Mouse (Mus musculus) brain, embryonic 18.5 days (tissue): ENCODE measurements at regions not wholly inside any gene's neighbourhood (a gene's known extent, or its start where the extent isn't known, plus 50 kb on each side); places are given as distances from the start of the nearest gene placed in this dataset.
A peak's percentile ranks its signal among the peaks of the same experiment; 100 is the strongest.

Experiments used
- DNase-seq: peaks from one replicate; pipeline ENCODE4 v3.0.0-alpha.2; 2012; ENCODE audit warnings: low read depth, low spot score

- DNase-seq, result no peak
These were observed 408.0 kb downstream of the Prr30 start for GRCm38 (mm10) chr14:100792094-100792493.

- DNase-seq, result no peak
These were observed 418.2 kb downstream of the Prr30 start for GRCm38 (mm10) chr14:100781882-100782281.

GRCm38 (mm10) chr14:100753951-100754350 is 446.2 kb downstream of the Prr30 start:
- no peak for DNase-seq

DNA sequence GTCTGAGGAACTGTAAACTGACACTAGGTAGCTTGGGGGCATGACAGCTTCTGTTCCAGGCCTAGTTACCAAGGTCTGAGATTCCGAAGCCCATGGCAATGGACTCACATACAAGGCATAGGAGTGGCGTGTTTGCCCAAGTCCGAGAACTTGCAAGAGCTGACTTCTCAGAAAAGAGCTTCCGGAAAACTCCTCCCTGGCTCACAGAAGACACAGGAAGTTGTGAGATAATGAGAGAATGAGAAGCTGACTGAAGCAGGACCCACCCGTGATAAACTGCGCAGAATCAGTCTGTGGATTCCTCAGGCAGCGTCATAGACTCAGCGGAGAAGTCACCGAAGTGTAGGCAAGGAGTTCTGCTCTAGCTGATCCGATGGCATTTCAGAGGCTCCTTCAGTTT is 447.4 kb downstream of the Prr30 start:
- no peak for DNase-seq

- DNase-seq, result peak; percentile 63
These were observed 450.2 kb downstream of the Prr30 start for GRCm38 (mm10) chr14:100749737-100750541.

GRCm38 (mm10) chr14:100735276-100735675 is 450.8 kb upstream of the Klf12 start:
- no peak for DNase-seq

- no peak for DNase-seq
These were observed 444.0 kb upstream of the Klf12 start for GRCm38 (mm10) chr14:100728433-100728832.

- DNase-seq, result no peak
These were observed 443.2 kb upstream of the Klf12 start for GRCm38 (mm10) chr14:100727701-100728100.

DNA sequence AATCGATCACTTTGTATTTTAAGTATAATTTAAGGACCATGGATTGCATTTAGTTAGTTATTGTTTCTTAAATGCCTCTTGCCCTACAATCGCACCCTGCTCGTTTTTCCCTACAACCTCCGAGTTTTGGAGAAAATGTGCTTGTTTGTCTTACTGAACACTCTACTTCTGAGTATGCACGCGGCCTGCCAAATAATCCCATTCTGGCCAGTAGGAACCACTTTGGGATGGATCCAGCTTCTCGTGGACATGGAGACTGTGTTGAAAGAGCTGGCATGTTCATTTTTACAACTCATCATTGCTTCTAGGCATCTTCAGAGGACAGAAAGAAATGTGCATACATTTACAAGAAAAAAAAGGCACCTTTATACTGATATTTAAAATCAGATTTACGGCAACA is 440.5 kb upstream of the Klf12 start:
- no peak for DNase-seq

DNA sequence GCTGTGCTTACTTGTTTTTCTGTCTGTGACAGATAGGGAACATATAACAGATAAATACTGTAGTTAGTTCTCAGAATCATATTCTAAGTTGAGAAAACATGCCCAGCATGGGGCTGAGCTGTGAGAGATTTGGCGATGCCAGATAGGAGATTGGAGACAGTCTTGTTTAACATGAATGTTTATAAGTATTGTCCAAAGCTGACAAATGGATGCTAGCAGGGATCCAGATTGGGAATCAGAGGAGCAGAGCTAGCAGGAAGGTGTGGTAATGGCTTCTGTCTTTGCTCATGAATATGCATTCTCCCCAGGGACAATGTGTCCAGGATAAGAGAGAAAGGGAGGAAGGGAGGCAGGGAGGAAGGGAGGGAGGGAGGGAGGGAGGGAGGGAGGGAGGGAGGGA is 436.2 kb upstream of the Klf12 start:
- no peak for DNase-seq

GRCm38 (mm10) chr14:100714952-100715351 is 430.5 kb upstream of the Klf12 start:
- DNase-seq, result no peak

DNA sequence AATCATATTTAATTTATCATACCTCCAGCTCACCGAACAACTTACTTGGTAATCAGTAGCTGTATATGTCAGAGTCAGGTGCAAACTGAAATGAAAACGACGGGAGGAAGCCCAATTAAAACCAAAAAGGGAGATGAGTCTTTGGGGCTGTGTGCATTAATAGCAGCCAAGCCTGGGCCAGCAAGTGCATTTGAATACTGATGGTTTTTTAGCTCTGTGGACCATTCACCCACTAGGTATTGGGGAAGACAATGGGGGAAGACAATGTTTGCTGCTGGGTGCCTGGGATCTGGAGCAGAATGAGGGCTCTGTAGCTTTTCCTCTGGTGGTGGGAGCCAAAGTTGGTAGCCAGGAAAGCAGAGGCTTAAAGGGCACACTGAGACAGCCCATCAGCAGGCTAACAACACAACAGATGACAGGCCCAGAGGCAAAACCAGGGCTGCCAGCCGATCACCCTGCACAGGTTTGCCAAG is 429.6 kb upstream of the Klf12 start:
- no peak for DNase-seq

- no peak for DNase-seq
These were observed 429.1 kb upstream of the Klf12 start for GRCm38 (mm10) chr14:100713592-100713991.

- no peak for DNase-seq
These were observed 381.0 kb upstream of the Klf12 start for GRCm38 (mm10) chr14:100665361-100665955.

GRCm38 (mm10) chr14:100664180-100664579 is 379.7 kb upstream of the Klf12 start:
- no peak for DNase-seq

DNA sequence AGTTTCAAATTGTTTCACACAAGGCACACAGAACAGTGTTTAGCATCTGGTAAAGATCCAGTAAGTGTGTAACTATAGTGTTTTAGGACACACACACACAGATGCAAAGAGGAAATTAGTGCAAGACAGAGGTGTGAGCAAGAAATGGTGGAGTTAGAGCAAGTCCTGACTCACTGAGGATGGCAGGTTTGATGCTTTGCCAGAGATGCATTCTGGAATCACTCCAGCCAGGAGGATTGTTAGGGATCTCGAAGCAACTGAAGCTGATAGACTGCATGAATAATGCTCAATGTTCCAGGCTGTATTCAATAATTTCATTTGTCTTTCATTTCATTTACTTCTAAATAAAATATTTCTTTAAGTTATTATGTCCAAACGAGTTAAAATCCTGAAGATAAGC is 357.6 kb upstream of the Klf12 start:
- DNase-seq, result no peak

DNA sequence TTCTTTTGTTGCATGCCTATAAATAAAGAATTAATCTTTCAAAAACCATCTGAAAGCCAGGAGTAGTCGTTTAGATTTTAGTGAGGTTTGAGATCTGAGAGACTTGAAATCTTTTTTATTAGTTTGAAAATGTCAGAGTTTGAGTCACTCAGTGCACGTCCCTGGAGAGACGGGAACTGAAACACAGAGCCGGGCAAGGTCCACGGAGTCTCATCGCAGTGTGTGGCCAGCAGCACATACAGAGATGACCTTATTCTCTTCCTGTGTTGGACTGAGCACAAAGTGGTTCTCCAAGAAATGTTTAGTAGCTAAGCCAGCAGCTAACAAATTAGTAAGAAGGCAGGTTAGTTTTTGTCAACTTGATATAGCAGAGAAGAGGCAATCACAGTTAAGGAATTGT is 350.0 kb upstream of the Klf12 start:
- DNase-seq, result no peak

- no peak for DNase-seq
These were observed 347.2 kb upstream of the Klf12 start for GRCm38 (mm10) chr14:100631676-100632075.

DNA sequence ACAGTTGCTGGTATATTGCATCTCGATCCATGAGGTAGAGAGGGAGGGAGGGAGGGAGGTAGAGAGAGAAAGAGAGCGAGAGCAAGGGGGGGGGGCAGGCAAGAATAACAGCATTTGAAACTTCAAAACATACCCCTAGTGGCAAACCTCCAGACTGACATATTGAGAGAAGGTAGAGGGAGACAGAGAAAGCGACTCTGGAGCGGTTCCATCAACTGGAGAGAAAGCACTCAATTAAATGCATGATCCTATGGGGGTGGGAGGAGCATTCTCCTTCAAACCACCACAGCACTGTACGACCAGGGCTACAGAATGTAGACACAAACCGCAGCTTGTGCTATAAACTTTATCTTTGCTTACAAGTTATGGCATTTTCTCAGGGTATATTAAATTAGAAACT is 345.7 kb upstream of the Klf12 start:
- DNase-seq, result no peak

DNA sequence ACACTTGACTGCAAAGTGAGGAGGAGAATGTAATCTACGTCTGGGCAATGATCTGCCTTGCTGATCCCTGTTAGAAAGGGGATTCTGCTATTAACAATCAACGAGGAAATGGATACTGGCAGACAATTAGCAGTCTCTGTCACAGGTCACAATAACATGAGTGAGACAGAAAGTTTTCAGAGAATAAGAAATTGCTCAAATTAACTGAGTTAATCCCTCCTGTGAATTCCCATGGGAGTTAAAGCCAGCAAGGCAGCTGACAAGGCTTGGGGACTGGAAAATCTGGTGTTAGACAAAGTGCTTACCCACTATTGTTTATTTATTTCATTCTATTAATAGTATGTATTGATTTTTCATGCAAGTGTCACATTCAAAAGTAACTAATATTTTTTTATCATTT is 343.0 kb upstream of the Klf12 start:
- no peak for DNase-seq

- no peak for DNase-seq
These were observed 335.2 kb upstream of the Klf12 start for GRCm38 (mm10) chr14:100619656-100620030.

DNA sequence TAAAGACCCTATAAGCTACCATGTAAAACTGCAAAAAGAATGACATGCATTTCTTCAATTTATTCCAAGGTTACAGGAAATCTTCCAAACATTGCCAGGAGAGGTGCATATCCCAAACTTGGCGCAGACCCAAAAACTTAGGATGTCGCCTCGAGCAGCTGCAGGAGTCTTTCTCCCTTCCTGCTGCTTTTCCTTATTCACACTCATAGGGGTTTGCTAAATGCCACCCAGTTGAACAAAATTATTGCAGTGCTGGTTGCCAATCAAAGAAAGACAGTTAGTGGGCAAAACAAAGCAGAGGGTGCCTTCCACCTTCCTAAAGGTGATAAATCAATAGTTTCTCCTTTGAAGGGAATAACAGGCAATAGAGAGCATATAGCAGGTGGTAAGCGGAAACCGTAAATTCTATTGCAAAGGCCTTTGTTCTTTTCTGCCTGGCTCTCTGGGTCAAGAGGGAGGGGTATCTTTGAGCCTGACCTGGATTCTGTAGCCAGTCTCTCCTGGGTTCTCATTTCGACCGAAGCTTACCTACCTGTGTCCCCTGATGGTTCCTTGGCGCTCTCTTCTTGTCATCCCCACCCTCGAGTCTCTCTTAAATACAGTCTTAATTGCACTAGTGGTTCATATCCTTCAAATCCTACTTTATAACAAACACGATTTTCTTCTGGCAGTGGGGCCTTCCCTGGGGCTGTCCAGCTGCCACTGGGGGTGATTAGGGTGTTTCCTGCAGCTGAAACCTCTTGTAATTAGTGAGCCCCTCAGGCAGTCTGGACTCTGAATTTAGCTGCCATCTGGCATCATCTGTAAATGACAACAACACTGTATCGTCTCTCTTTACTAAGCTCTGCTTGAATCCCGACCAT is 334.5 kb upstream of the Klf12 start:
- no peak for DNase-seq
